Mouse (Mus musculus): Measurements from ENCODE around the gene Kng1. TPM values are rescaled to one million over a fixed set of nuclear protein-coding genes. Genes with fewer than 3 reads are reported as not detected.
"Not testable (repeated sequence)": the region's sequence is repeated elsewhere in the genome, so short reads cannot be mapped to it uniquely, and the experiment has no call there.

The Kng1 gene
- polyA plus RNA-seq, 2 experiments: 0.60 TPM; not detected in 1

- no peaks in the 10 kb centered on the region for H3K36me3 ChIP-seq (ENCODE audit: control insufficient read depth, insufficient read depth, low read length)
- no peak overlapping the region for H3K4me2 ChIP-seq (replicated peaks; ENCODE audit: low read depth, low read length, severe bottlenecking)
- no peaks in the 10 kb centered on the region for H3K9me3 ChIP-seq (ENCODE audit: control insufficient read depth, low read length)
- no peak for TF ChIP-seq POLR2A (IDR thresholded peaks at IDR 0.05; ENCODE audit: borderline replicate concordance, extremely low read depth, insufficient read depth, insufficient read length)
- no peak for ATAC-seq (ENCODE audit: low FRiP score, low read depth)
- no peak overlapping the region for H3K9ac ChIP-seq (ENCODE audit: low read depth, low read length, severe bottlenecking)
- H3K4me3 ChIP-seq (replicated peaks; ENCODE audit: low read length): no peak overlapping the region
- 57% methylated on average over 5 of the region's 5 CpGs for WGBS
- no peaks in the 10 kb centered on the region for H3K4me1 ChIP-seq (ENCODE audit: control insufficient read depth, insufficient read depth, low read length)
- no peaks in the 10 kb centered on the region for H3K27me3 ChIP-seq (ENCODE audit: control insufficient read depth, insufficient read depth, low read length)
- DNase-seq (ENCODE audit: low spot score): peak; percentile 47
- no peak overlapping the region for H3K27ac ChIP-seq (replicated peaks; ENCODE audit: low read depth, low read length)
Observed at GRCm38 (mm10) chr16:23046319-23046718, 11.3 kb upstream of the Kng1 start.

GRCm38 (mm10) chr16:23059630-23060029, 2.0 kb downstream of the Kng1 start:
- H3K4me1 ChIP-seq (ENCODE audit: control insufficient read depth, insufficient read depth, low read length); H3K27ac ChIP-seq (replicated peaks; ENCODE audit: low read depth, low read length): not testable (repeated sequence)
- WGBS: 68% methylated on average over 4 of the region's 4 CpGs

GRCm38 (mm10) chr16:23060781-23061325, 3.2 kb downstream of the Kng1 start:
- not testable (repeated sequence) for H3K4me3 ChIP-seq (replicated peaks; ENCODE audit: low read length); H3K36me3 ChIP-seq (ENCODE audit: control insufficient read depth, insufficient read depth, low read length); H3K27ac ChIP-seq (replicated peaks; ENCODE audit: low read depth, low read length); DNase-seq (ENCODE audit: low spot score); H3K9me3 ChIP-seq (ENCODE audit: control insufficient read depth, low read length); H3K4me1 ChIP-seq (ENCODE audit: control insufficient read depth, insufficient read depth, low read length); H3K4me2 ChIP-seq (replicated peaks; ENCODE audit: low read depth, low read length, severe bottlenecking); H3K9ac ChIP-seq (ENCODE audit: low read depth, low read length, severe bottlenecking); H3K27me3 ChIP-seq (ENCODE audit: control insufficient read depth, insufficient read depth, low read length); ATAC-seq (ENCODE audit: low FRiP score, low read depth)
- WGBS: 83% methylated on average over 5 of the region's 5 CpGs

More at GRCm38 (mm10) chr16:23059630-23060029, 2.0 kb downstream of the Kng1 start:
- H3K4me3 ChIP-seq (replicated peaks; ENCODE audit: low read length); ATAC-seq (ENCODE audit: low FRiP score, low read depth); H3K36me3 ChIP-seq (ENCODE audit: control insufficient read depth, insufficient read depth, low read length); H3K9me3 ChIP-seq (ENCODE audit: control insufficient read depth, low read length); H3K4me2 ChIP-seq (replicated peaks; ENCODE audit: low read depth, low read length, severe bottlenecking); DNase-seq (ENCODE audit: low spot score); H3K27me3 ChIP-seq (ENCODE audit: control insufficient read depth, insufficient read depth, low read length); H3K9ac ChIP-seq (ENCODE audit: low read depth, low read length, severe bottlenecking): not testable (repeated sequence)

- H3K27ac ChIP-seq (replicated peaks; ENCODE audit: low read depth, low read length); H3K27me3 ChIP-seq (ENCODE audit: control insufficient read depth, insufficient read depth, low read length); H3K4me2 ChIP-seq (replicated peaks; ENCODE audit: low read depth, low read length, severe bottlenecking); H3K36me3 ChIP-seq (ENCODE audit: control insufficient read depth, insufficient read depth, low read length); H3K4me3 ChIP-seq (replicated peaks; ENCODE audit: low read length); H3K9me3 ChIP-seq (ENCODE audit: control insufficient read depth, low read length); H3K9ac ChIP-seq (ENCODE audit: low read depth, low read length, severe bottlenecking); DNase-seq (ENCODE audit: low spot score); ATAC-seq (ENCODE audit: low FRiP score, low read depth); H3K4me1 ChIP-seq (ENCODE audit: control insufficient read depth, insufficient read depth, low read length): not testable (repeated sequence)
- 86% methylated on average over 6 of the region's 6 CpGs for WGBS
Observed at GRCm38 (mm10) chr16:23077516-23077915, 19.9 kb downstream of the Kng1 start.

- H3K9me3 ChIP-seq (ENCODE audit: control insufficient read depth, low read length); H3K4me1 ChIP-seq (ENCODE audit: control insufficient read depth, insufficient read depth, low read length); H3K4me3 ChIP-seq (replicated peaks; ENCODE audit: low read length); DNase-seq (ENCODE audit: low spot score); H3K9ac ChIP-seq (ENCODE audit: low read depth, low read length, severe bottlenecking); H3K36me3 ChIP-seq (ENCODE audit: control insufficient read depth, insufficient read depth, low read length); ATAC-seq (ENCODE audit: low FRiP score, low read depth); H3K27ac ChIP-seq (replicated peaks; ENCODE audit: low read depth, low read length); H3K27me3 ChIP-seq (ENCODE audit: control insufficient read depth, insufficient read depth, low read length); H3K4me2 ChIP-seq (replicated peaks; ENCODE audit: low read depth, low read length, severe bottlenecking): not testable (repeated sequence)
- WGBS: 78% methylated on average over 8 of the region's 8 CpGs
Observed at GRCm38 (mm10) chr16:23087159-23087558, 29.5 kb downstream of the Kng1 start.

DNA sequence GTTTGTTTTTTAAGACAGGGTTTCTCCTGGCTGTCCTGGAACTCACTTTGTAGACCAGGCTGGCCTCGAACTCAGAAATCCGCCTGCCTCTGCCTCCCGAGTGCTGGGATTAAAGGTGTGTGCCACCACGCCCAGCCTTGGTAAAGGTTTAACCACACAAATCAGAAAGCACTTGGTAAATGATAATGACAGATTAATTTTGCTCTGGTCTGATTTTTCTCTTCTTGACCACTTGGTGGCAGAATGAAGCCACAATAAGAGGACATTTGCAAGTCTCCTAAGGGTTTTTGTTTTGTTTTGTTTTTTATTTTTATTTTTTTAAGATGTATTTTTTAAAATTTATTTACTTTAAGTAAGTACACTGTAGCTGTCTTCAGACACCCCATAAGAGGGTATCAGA, 30.0 kb downstream of the Kng1 start:
- not testable (repeated sequence) for H3K27me3 ChIP-seq (ENCODE audit: control insufficient read depth, insufficient read depth, low read length); ATAC-seq (ENCODE audit: low FRiP score, low read depth); H3K4me1 ChIP-seq (ENCODE audit: control insufficient read depth, insufficient read depth, low read length); H3K9me3 ChIP-seq (ENCODE audit: control insufficient read depth, low read length); H3K9ac ChIP-seq (ENCODE audit: low read depth, low read length, severe bottlenecking); H3K4me2 ChIP-seq (replicated peaks; ENCODE audit: low read depth, low read length, severe bottlenecking); H3K36me3 ChIP-seq (ENCODE audit: control insufficient read depth, insufficient read depth, low read length); H3K27ac ChIP-seq (replicated peaks; ENCODE audit: low read depth, low read length); H3K4me3 ChIP-seq (replicated peaks; ENCODE audit: low read length)
- 55% methylated on average over 4 of the region's 4 CpGs for WGBS
- peak; percentile 25 for DNase-seq (ENCODE audit: low spot score)

DNA sequence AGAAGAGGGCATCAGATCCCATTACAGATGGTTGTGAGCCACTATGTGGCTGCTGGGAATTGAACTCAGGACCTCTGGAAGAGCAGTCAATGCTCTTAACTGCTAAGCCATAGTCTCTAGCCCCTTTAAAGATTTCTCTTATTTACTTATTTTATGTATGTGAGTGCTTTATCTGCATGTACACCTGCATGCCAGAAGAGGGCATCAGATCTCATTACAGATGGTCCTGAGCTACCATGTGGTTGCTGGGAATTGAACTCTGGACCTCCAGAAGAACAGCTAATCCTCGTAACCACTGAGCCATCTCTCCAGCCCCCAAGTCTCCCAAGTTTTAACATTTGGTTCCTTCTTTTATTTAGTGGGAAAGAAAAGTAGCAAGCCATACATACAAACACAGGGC, 30.8 kb downstream of the Kng1 start:
- H3K27me3 ChIP-seq (ENCODE audit: control insufficient read depth, insufficient read depth, low read length); H3K4me1 ChIP-seq (ENCODE audit: control insufficient read depth, insufficient read depth, low read length); H3K4me2 ChIP-seq (replicated peaks; ENCODE audit: low read depth, low read length, severe bottlenecking); H3K9ac ChIP-seq (ENCODE audit: low read depth, low read length, severe bottlenecking); ATAC-seq (ENCODE audit: low FRiP score, low read depth); DNase-seq (ENCODE audit: low spot score); H3K9me3 ChIP-seq (ENCODE audit: control insufficient read depth, low read length); H3K4me3 ChIP-seq (replicated peaks; ENCODE audit: low read length); H3K36me3 ChIP-seq (ENCODE audit: control insufficient read depth, insufficient read depth, low read length); H3K27ac ChIP-seq (replicated peaks; ENCODE audit: low read depth, low read length): not testable (repeated sequence)
- 97% methylated on average over 1 of the region's 1 CpGs for WGBS

DNA sequence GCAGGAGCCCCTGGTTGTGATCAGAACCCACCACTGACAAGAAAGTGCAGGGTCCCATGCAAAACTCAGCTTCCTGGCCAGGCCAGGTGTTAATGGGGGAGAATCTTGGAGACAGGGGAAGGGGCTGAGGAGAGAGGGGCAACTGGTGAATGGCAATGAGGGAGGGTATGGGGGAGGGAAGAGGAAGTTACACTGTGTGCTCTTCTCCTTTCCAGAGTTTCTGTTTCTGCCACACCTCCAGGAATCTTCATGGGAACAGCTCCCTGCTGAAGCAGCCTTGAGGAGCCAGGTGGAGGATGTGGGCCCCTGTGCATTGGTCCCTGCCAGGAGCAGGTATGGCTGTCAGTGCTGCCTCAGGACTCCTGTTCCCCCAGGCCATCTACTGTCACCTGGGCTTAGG, 33.7 kb downstream of the Kng1 start:
- not testable (repeated sequence) for H3K27ac ChIP-seq (replicated peaks; ENCODE audit: low read depth, low read length); H3K4me3 ChIP-seq (replicated peaks; ENCODE audit: low read length); H3K27me3 ChIP-seq (ENCODE audit: control insufficient read depth, insufficient read depth, low read length); H3K4me2 ChIP-seq (replicated peaks; ENCODE audit: low read depth, low read length, severe bottlenecking); H3K9me3 ChIP-seq (ENCODE audit: control insufficient read depth, low read length); H3K36me3 ChIP-seq (ENCODE audit: control insufficient read depth, insufficient read depth, low read length); DNase-seq (ENCODE audit: low spot score); H3K9ac ChIP-seq (ENCODE audit: low read depth, low read length, severe bottlenecking); H3K4me1 ChIP-seq (ENCODE audit: control insufficient read depth, insufficient read depth, low read length); ATAC-seq (ENCODE audit: low FRiP score, low read depth)
